Mouse (Mus musculus) liver, postnatal 0 days (tissue): ENCODE results near the gene Zcchc7. TPM values are rescaled to one million over a fixed set of nuclear protein-coding genes. Genes with fewer than 3 reads are reported as not detected.

ENCODE experiments used
- ATAC-seq: fragments of 200-750 bp; cut with Nextera tagmentation; 2 replicates; pipeline ENCODE4 v1.8.0; 2017; ENCODE audit warnings: mild to moderate bottlenecking, moderate library complexity
- DNase-seq: peaks from one replicate; pipeline ENCODE4 v3.0.0-alpha.2; 2016
- H3K27ac ChIP-seq: fragments of 300-500 bp; sonication (generic); 2 replicates; pipeline ENCODE4 v1.5.1; 2014; ENCODE audit warnings: antibody characterized with exemption, moderate library complexity, mild to moderate bottlenecking, low read depth
- H3K27me3 ChIP-seq: fragments of 300-500 bp; sonication (generic); 2 replicates; pipeline ENCODE4 v1.6.1; 2014; ENCODE audit warnings: low read length, control low read depth, mixed read lengths; ENCODE audit not compliant: insufficient read depth
- H3K36me3 ChIP-seq: fragments of 300-500 bp; sonication (generic); replicated peaks from 2 replicates; pipeline ENCODE4 v1.6.1; 2014; ENCODE audit warnings: mild to moderate bottlenecking, control low read depth, low read length, moderate library complexity, mixed read lengths; ENCODE audit not compliant: insufficient read depth
- H3K4me1 ChIP-seq: fragments of 300-500 bp; sonication (generic); 2 replicates; pipeline ENCODE4 v1.6.1; 2014; ENCODE audit warnings: antibody characterized with exemption, mild to moderate bottlenecking, control low read depth; ENCODE audit not compliant: insufficient read depth
- H3K4me2 ChIP-seq: fragments of 300-500 bp; sonication (generic); 2 replicates; pipeline ENCODE4 v1.6.1; 2014; ENCODE audit warnings: low read depth, mild to moderate bottlenecking, low read length, moderate library complexity, mixed read lengths
- H3K4me3 ChIP-seq: fragments of 300-500 bp; sonication (generic); 2 replicates; pipeline ENCODE4 v1.5.1; 2014; ENCODE audit warnings: low read depth, low read length
- H3K9ac ChIP-seq: fragments of 300-500 bp; sonication (generic); replicated peaks from 2 replicates; pipeline ENCODE4 v1.6.1; 2014; ENCODE audit warnings: mild to moderate bottlenecking, moderate library complexity
- H3K9me3 ChIP-seq: fragments of 300-500 bp; sonication (generic); 2 replicates; pipeline ENCODE4 v1.6.1; 2016; ENCODE audit warnings: mild to moderate bottlenecking, control low read depth, low read length, mixed read lengths
- CTCF ChIP-seq: sonication (generic); IDR thresholded peaks from 2 replicates; pipeline ENCODE4 v1.5.1; 2016; ENCODE audit warnings: antibody characterized with exemption, low read depth
- EP300 ChIP-seq: IDR thresholded peaks from 2 replicates; pipeline ENCODE4 v1.6.1; 2016; ENCODE audit warnings: antibody characterized with exemption, low read depth, mild to moderate bottlenecking
- WGBS: fragments of 180-500 bp; shearing (Covaris S2); extraction: QIAGEN DNeasy Blood & Tissue Kit; methylation state at CpG from one replicate; pipeline ENCODE4 v1.1.7; 2014; ENCODE audit not compliant: insufficient replicate concordance; 5-methylcytosine and 5-hydroxymethylcytosine counted together
- polyA plus RNA-seq: library from polyadenylated mRNA; unstranded; fragments of >200 nt; fragmentation: Nextera tagmentation; extraction: Ambion mirVana; gene quantifications from 2 replicates; pipeline ENCODE4 v1.2.1, GENCODE M21; 2015

Zcchc7 gene
- polyA plus RNA-seq, 1 experiment from 2014 or later: 19.6 TPM

DNA sequence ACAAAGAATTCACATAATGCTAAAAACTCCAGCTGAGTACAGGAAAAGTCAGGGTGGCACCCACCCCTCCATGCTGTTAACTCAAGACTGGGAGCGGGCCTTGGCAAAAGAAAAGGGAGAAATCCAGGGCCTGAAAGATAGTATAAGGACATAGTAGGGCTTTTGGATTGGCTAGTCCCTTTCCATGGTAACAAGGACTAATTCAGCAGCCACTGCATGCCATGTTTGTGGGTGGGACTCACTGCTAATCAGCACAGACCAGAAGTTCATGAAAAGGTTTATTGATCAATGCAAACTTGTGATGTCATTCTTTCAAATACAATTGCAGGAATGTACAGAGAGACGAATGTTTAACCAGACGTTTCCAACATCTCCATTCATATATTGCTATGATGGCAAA, 173.1 kb downstream of the Zcchc7 start:
- no peaks in the 10 kb centered on the region for H3K27me3 ChIP-seq
- no peak overlapping the region for H3K4me3 ChIP-seq
- H3K9me3 ChIP-seq: no peaks in the 10 kb centered on the region
- TF ChIP-seq CTCF: no peak
- TF ChIP-seq EP300: no peak
- H3K36me3 ChIP-seq: peaks cover 43% of the 10 kb centered on the region
- H3K4me2 ChIP-seq: no peak overlapping the region
- no peaks in the 10 kb centered on the region for H3K4me1 ChIP-seq
- DNase-seq (no peak), ATAC-seq (no peak)
- H3K27ac ChIP-seq: no peak overlapping the region
- WGBS: 70% methylated on average over 3 of the region's 3 CpGs
- no peak overlapping the region for H3K9ac ChIP-seq

DNA sequence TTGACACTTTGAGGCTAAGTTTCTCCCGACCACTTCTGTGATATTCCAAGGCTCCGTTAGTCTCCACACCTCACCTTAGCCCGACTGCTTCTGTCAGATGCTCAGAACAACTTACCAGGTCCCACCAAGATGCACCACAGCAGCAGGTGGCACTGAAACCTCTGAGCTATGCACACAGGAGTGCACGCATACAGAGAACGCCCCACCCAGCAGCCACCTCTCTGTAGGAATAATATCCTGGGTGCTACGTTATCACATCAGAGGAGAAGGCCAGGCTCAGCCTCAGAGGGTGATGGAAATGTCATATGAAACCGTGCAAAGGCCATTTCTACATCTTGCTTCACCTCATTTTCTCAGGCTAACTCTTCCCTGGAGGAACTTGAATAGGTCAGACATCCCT, 174.7 kb downstream of the Zcchc7 start:
- TF ChIP-seq CTCF: no peak
- no peaks in the 10 kb centered on the region for H3K27me3 ChIP-seq
- 79% methylated on average over 7 of the region's 7 CpGs for WGBS
- H3K4me3 ChIP-seq: no peak overlapping the region
- H3K4me1 ChIP-seq: no peaks in the 10 kb centered on the region
- H3K9ac ChIP-seq: no peak overlapping the region
- H3K9me3 ChIP-seq: no peaks in the 10 kb centered on the region
- H3K4me2 ChIP-seq: no peak overlapping the region
- no peak overlapping the region for H3K27ac ChIP-seq
- H3K36me3 ChIP-seq: peaks cover 37% of the 10 kb centered on the region
- DNase-seq (no peak), ATAC-seq (no peak)

DNA sequence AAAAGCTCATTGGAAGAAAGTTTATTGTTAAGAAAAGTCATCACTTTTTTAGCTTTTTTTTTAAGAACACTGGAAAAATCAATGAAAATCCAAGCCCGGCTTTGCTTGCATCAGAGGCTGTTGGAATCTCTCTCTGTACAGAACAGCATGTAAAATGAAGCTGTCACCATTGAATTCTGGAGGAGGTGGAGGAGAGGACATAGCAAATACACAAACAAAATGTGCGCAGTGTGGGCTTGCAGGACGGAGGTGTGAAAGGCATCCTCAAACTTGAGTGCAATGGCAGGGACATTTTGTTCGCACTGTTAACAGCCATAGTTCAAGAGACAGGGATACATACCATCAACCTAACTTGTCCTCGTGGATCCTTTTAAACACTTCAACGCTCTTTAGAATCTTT, 176.1 kb downstream of the Zcchc7 start:
- H3K9me3 ChIP-seq: no peaks in the 10 kb centered on the region

DNA sequence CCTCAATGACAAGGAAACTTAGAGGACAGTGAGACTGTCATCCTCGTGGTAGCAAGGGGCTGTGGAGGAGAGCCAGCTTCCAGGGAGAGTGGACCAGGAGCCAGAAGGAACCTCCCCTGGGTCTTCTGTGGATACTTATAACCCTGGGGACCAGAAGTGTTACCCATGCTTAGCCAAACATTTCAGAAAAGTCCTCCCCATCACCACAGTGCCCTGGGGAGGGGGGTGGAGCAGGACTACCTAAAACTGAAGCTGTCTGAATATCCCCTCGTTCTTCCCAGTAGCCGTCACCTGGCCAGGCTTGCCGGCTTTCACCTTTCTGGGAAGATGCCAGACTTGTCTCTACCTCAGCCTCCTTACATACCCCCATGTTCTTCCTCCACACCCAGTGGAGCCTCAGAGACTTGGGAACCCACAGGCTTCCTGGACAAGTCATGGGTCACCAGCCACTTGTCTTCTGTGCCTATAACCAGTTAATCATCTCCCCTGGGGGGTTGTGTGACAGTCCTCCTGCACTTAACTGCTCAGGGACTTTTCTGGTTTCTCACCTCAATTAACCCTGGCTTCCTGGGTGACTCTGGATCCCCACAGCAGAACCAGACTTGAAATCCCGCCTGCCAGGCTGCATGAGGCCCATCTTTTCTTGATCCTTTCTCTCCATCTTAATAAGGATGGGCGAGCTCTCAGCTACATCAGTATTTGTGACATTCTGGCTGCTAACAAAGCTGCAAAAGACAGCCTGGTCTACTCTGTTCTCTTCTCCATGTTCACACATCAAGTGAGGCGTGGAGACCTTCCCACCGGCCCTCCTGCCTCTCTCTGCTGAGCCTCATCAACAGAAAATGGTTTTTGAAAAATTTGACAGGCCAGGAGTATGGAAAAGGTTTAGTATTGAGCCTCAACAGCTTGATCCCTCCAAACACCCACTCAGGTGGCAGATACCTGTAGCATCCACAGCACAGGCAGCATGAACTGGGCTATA, 183.0 kb downstream of the Zcchc7 start:
- ATAC-seq: no peak
- 0 out of 2 replicates have a peak overlapping the region, but pooled peaks have one; percentile 49 for H3K27ac ChIP-seq
- no peak for DNase-seq
- TF ChIP-seq CTCF (no peak), EP300 (no peak)
- no peak overlapping the region for H3K9ac ChIP-seq
- no peak overlapping the region for H3K4me2 ChIP-seq
- WGBS: 68% methylated on average over 8 of the region's 8 CpGs
- no peaks in the 10 kb centered on the region for H3K9me3 ChIP-seq
- no peak overlapping the region for H3K4me3 ChIP-seq
- H3K27me3 ChIP-seq: no peaks in the 10 kb centered on the region
- no peaks in the 10 kb centered on the region for H3K36me3 ChIP-seq
- H3K4me1 ChIP-seq: peaks cover 4% of the 10 kb centered on the region

More for the DNA sequence above, 176.1 kb downstream of the Zcchc7 start:
- Histone ChIP-seq H3K27me3 (no peaks in the 10 kb centered on the region), H3K9ac (no peak overlapping the region), H3K4me1 (no peaks in the 10 kb centered on the region), H3K36me3 (peaks cover 32% of the 10 kb centered on the region), H3K27ac (no peak overlapping the region), H3K4me2 (no peak overlapping the region), H3K4me3 (no peak overlapping the region)
- ATAC-seq: no peak
- TF ChIP-seq EP300: no peak
- TF ChIP-seq CTCF: no peak
- DNase-seq: no peak
- 86% methylated on average over 6 of the region's 6 CpGs for WGBS

DNA sequence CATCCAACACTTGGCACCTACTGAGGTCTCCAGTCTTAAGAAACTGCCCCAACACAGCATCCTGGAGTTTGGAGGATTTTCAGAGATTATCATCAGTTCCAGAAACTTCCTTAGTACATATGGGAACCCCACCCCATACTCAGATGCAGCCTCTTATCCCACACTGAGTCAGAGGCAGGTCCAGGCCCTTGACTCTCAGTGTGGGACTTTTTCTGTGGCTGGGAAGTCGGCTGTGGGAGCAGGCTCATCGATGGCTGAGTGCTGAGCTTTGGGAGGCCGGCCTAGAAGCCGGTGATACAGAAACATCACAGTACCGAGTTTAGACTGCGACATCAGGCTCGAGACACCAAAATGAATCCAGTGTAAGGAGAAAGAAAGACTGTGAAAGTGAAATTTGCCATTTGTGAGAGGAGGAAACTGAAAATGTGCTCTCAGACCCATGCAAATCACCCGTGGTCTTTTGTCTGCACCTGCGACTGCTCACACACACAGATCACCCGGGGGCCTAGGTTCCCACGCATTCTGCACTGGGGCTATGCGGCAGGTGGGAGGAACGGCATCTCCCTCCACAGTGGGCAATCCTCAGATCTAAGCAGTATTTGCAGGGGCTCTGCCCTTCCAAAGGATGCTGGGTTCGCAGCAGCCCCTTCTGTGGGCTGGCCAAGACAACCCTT, 184.0 kb downstream of the Zcchc7 start:
- H3K27me3 ChIP-seq: no peaks in the 10 kb centered on the region
- no peaks in the 10 kb centered on the region for H3K9me3 ChIP-seq
- H3K4me1 ChIP-seq: peaks cover 4% of the 10 kb centered on the region
- WGBS: 78% methylated on average over 14 of the region's 14 CpGs
- H3K27ac ChIP-seq: 0 out of 2 replicates have a peak overlapping the region, but pooled peaks have one; percentile 49
- TF ChIP-seq CTCF (no peak), EP300 (no peak)
- H3K4me2 ChIP-seq: no peak overlapping the region
- H3K4me3 ChIP-seq: no peak overlapping the region
- no peak for ATAC-seq
- H3K36me3 ChIP-seq: no peaks in the 10 kb centered on the region
- no peak for DNase-seq
- no peak overlapping the region for H3K9ac ChIP-seq

DNA sequence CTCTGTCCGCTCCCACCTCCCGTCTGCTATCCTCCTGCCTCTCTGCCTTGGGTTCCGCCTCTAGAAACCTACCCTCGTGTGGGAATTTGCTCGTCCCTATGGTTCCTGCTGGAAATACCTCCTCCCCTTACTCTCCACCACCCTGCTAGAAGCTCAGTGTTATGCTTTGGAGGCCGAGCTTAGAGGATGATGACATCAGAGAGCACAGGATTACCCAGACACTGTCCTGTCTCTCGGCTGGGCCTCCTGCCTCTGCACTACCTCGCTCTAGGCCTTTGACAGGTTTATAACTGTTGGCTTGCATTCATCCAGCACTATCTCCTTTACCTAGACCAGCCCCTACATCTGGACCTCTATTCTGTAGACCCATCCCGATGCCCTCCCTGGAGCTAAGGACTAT, 184.6 kb downstream of the Zcchc7 start:
- Histone ChIP-seq H3K4me3 (no peak overlapping the region), H3K9ac (no peak overlapping the region), H3K4me2 (no peak overlapping the region), H3K9me3 (no peaks in the 10 kb centered on the region), H3K27ac (no peak overlapping the region), H3K4me1 (peaks cover 4% of the 10 kb centered on the region), H3K27me3 (no peaks in the 10 kb centered on the region), H3K36me3 (no peaks in the 10 kb centered on the region)
- WGBS: 68% methylated on average over 9 of the region's 9 CpGs
- ATAC-seq (no peak), DNase-seq (no peak)
- TF ChIP-seq CTCF: no peak
